Mouse (Mus musculus): ENCODE data around the gene Podxl2. TPM values are rescaled to one million over a fixed set of nuclear protein-coding genes. Genes with fewer than 3 reads are reported as not detected.

The Podxl2 gene
- total RNA-seq (2021) = 10 to 100 TPM; 48.5 to 55.1 TPM
- long read RNA-seq, experiment 1, transcript Podxl2-207 (2 exons, 633 nt) = minor isoform, 22 of 215 reads
- long read RNA-seq, experiment 1, transcript Podxl2-210 (8 exons, 2,065 nt) = major isoform, 169 of 215 reads
- long read RNA-seq, experiment 1, partial matches to known transcripts = 10 of 215 reads
- long read RNA-seq, experiment 1, other reads (novel, unspliced or antisense) = 14 of 215 reads
- long read RNA-seq, experiment 2, transcript Podxl2-207 (2 exons, 633 nt) = minor isoform, 30 of 229 reads
- long read RNA-seq, experiment 2, transcript Podxl2-210 (8 exons, 2,065 nt) = major isoform, 173 of 229 reads
- long read RNA-seq, experiment 2, partial matches to known transcripts = 6 of 229 reads
- long read RNA-seq, experiment 2, other reads (novel, unspliced or antisense) = 20 of 229 reads

DNA sequence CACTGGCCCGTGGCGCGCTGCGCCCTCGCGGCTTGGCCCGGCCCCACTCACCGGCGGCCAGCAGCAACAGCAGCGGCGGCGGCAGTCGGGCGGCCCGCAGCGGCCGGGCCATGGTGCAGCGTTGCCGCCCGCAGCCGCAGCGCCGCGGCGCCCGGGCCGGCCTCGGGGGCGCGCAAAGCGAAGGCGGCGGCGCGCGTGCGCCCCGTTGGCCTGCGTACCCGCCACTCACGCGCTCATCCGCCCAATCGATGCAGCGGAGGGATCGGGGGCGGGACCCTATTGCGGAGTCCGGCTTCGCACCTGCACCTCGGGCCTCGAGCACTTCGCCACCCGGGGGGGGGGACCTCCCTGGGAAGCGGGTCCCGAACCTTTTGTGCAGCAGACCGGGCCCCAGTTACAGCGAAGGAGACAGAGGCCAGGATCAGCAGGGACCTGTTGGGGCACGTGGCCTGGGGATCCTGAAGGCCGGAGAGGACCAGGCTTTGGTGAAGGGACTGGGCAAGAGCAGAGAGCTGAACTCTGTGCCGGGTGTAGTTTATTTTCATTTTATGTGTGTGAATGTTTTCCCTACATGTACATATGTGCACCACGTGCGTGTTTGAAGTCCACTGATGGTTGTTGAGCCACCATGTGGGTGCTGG is at the start of gene Podxl2:
Gene Podxl2, minus strand, starts transcription at position 177 of the 641 bp plus-strand sequence.
- Histone ChIP-seq H3K4me3 (peak within 1 kb of the TSS; percentile 83), H3K27ac (peak within 1 kb of the TSS; percentile 63)
- peak; percentile 92 for DNase-seq
- intact Hi-C loops (cut with DNase I) = no loop called here
- TF ChIP-seq CTCF (IDR thresholded peaks at IDR 0.05) = no peak

DNA sequence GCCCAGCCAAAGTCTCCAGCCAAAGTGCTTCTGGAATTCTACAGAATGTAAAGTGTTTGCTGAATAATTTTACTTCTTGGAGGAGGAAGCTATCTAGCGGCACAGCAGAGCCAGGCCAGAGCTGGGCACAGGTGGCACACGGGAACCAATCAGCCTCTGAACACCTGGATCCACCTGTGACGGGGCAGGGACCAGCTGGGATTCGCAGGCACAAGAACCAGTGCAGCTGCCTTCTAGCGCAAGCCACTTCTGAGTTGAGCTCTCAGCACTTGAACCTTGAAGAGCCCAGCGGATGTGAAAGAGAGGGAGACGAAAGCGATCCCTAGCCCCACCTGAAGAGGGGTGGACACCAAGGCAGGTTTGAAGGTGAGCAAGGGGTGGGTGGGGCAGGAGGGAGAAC is 44.0 kb upstream of the Podxl2 start:
- no peak overlapping the region for H3K27ac ChIP-seq
- intact Hi-C loops (cut with DNase I) = no loop called here
- TF ChIP-seq CTCF (IDR thresholded peaks at IDR 0.05) = no peak

DNA sequence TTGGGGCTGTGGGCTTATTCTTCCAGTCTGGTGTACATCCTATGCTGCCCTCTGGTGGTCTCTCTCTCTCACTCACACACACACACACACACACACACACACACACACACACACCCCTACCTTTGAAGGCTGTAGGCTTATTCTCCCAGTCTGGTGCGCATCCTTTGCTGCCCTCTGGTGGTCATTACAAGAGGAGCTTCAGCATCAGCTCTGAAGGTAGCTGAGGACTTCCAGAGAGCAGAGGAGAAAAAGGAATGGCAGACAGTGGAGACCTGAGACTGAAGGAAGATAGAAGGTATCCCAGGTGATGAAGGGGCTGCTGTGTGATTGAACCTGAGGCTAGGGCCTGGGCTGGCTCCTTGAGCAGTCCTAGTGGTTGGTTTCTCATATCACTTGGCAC is 41.3 kb upstream of the Podxl2 start:
- intact Hi-C loops (cut with DNase I) = no loop called here
- peak; percentile 57 for DNase-seq
- TF ChIP-seq CTCF (IDR thresholded peaks at IDR 0.05) = peak; percentile 67
- Histone ChIP-seq H3K27ac (no peak overlapping the region), H3K4me3 (no peak overlapping the region)

More for the DNA sequence above, 44.0 kb upstream of the Podxl2 start:
- no peak overlapping the region for H3K4me3 ChIP-seq
- no peak for DNase-seq

DNA sequence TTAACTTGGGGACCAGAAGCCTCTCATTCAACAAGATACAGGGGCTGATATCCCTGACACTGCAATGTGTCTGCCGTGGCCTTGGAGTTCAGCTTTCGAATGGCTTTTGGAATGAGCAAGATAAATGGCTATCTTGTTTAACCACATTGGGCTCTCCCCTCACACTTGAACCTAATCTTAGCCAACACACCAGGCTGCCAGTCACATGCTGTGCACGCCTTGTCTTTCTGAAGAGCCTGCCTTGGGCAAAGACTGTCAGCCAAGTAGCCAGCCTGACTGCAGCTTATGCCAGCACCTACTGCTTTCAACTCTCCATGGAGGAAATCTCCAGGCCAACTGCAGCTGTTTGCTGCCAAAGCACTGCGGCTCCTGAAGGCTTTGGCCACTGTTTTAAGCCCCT is 40.7 kb upstream of the Podxl2 start:
- no peak for DNase-seq

DNA sequence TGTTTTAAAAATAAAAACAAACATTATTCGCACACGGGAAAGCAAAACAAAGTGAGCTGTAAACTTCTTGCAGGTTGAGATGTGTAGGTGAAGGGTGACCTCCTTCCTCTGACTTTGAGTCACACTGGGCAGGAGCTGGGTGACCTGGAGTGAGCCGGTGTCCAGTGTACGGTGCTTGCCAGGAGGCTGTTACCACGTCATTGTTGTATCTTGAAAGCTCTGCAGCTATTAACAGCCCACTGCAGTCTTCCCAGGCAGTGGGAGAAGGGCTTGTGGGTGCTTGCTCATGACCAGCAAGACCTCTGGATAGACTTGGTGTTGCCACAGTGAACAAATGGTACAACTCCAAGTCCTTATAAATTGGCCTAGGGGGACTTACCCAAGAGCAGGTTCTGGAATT is 40.0 kb upstream of the Podxl2 start:
- no peak for TF ChIP-seq CTCF (IDR thresholded peaks at IDR 0.05)
- Histone ChIP-seq H3K4me3 (no peak overlapping the region), H3K27ac (peak overlapping the region; percentile 20)
- DNase-seq = no peak
- intact Hi-C loops (cut with DNase I) = no loop called here

More for the DNA sequence above, 40.7 kb upstream of the Podxl2 start:
- Histone ChIP-seq H3K27ac (peak overlapping the region; percentile 20), H3K4me3 (no peak overlapping the region)
- intact Hi-C loops (cut with DNase I) = no loop called here
- no peak for TF ChIP-seq CTCF (IDR thresholded peaks at IDR 0.05)

DNA sequence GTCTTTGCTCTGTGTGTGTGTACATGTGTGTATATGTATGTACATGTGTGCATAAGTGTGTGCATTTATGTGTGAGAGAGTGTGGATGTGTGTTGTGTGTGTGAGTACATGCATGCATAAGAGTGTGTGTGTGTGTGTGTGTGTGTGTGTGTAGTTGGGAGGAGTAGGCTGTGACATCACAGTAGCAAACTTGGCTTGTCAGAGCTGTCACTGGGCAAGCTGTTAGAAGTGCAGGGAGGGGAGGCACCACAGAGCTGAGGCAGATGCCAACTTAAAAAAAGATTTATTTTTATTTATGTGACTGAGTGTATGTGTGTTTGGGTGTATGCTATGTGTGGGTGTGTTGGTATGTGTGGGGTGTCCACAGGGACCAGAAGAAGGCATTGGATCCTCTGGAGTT is 38.6 kb upstream of the Podxl2 start:
- intact Hi-C loops (cut with DNase I) = no loop called here
- DNase-seq = no peak
- TF ChIP-seq CTCF (IDR thresholded peaks at IDR 0.05) = no peak
- H3K4me3 ChIP-seq = no peak overlapping the region
- peak overlapping the region; percentile 35; the same call in 1 of the 2 replicates for H3K27ac ChIP-seq

DNA sequence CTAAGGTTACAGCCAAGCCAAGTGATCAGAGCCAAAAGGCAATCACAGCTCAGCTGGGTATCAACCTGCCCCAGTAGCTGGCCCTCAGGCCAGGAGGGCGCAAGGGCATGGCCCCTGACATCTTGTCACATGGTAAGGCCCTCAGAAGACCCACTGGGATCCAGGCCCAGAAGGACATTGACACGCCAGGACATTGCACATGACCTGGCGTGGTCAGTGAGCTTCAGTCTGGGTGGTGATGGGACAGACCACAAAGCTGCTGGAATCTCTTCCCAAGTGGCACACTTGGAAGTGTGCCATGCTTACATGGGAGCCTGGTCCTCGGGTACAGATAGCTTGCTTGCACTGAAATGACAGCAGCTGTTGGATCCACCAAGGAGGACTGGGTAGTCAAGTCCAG is 38.2 kb upstream of the Podxl2 start:
- H3K27ac ChIP-seq = peak overlapping the region; percentile 35; the same call in 1 of the 2 replicates
- no peak overlapping the region for H3K4me3 ChIP-seq
- peak; percentile 67 for DNase-seq

DNA sequence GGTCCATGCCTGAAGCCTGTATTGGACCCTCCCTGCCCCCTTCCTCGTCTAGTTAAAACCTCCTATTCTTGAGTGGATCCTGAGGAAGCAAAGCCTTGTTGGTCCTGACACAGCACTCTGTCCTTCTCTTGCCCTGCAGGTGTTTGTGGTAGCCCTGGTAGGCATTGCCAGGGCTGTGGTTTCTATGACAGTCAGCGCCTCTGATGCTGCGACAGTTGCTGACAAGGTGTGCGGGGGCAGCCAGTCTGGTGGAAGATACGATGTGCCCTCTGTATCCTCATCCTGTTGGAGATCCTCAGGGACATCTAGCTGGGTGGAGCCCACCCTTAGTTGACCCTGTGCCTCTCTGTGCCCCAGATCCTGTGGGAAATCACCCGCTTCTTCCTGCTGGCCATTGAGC is 34.3 kb upstream of the Podxl2 start:
- TF ChIP-seq CTCF (IDR thresholded peaks at IDR 0.05) = no peak
- intact Hi-C loops (cut with DNase I) = no loop called here
- Histone ChIP-seq H3K4me3 (no peak overlapping the region), H3K27ac (no peak overlapping the region)
- DNase-seq = no peak

More for the DNA sequence above, 38.2 kb upstream of the Podxl2 start:
- TF ChIP-seq CTCF (IDR thresholded peaks at IDR 0.05) = no peak
- intact Hi-C loops (cut with DNase I) = no loop called here

DNA sequence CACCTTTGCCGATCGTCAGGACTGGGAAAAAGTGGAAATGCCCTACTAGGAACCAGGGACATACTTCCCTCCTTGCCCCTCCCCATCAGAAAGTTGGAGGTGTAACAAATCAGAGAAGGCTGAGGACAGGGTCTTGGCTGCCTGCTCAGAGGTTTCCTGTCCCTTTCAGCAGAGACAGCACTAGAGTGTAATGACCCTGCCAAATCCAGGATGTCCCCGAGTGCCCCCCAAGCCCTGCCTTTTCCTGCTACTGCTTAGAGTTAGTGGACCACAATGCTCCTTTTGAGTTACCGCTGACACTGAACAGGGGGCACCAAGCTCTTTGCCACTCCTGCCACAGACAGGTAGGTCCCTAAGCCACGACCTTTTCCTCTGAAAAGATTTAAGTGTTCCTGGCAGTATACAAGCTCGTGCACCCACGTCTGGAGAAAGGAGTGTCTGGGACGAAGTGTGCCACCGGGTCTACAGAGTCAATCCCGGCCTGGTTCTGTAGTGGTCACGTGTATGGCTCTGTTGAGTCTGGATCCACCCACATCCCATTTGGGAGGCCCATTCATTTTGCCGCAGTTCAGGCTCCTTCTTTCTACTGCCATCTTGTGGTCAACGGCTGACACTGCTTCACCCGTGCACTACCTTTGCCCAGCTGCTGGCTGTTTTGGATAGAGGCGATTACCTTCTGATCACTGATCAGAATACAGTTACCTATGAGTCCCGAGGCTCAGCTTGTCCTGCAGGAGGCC is 31.7 kb upstream of the Podxl2 start:
- intact Hi-C loops (cut with DNase I) = no loop called here
- Histone ChIP-seq H3K27ac (peak overlapping the region; percentile 98), H3K4me3 (peak overlapping the region; percentile 31)
- DNase-seq = peak; percentile 71
- peak; percentile 92 for TF ChIP-seq CTCF (IDR thresholded peaks at IDR 0.05)

DNA sequence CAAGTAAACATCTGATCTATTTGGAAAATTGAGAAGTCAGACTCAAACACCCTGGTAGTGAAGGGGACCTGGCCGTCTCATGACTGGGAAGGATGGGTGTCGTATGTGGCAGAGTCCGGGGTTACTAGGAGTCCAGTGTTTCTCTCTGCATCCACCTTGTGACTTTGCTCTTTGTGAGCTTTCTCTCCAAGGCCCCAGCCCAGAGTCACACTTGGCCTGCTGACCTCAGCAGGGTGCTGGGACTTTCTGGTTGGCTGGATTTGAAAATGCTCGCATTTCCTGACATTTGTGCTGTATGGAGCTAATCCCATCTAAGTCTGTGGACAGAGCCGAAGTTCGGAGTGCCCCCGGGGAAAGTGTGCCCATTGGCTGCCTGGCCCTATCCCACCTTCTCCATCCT is 30.2 kb upstream of the Podxl2 start:
- no peak for TF ChIP-seq CTCF (IDR thresholded peaks at IDR 0.05)
- Histone ChIP-seq H3K27ac (peak overlapping the region; percentile 98), H3K4me3 (0 out of 2 replicates have a peak overlapping the region, but pooled peaks have one; percentile 17)
- intact Hi-C loops (cut with DNase I) = no loop called here
- no peak for DNase-seq

DNA sequence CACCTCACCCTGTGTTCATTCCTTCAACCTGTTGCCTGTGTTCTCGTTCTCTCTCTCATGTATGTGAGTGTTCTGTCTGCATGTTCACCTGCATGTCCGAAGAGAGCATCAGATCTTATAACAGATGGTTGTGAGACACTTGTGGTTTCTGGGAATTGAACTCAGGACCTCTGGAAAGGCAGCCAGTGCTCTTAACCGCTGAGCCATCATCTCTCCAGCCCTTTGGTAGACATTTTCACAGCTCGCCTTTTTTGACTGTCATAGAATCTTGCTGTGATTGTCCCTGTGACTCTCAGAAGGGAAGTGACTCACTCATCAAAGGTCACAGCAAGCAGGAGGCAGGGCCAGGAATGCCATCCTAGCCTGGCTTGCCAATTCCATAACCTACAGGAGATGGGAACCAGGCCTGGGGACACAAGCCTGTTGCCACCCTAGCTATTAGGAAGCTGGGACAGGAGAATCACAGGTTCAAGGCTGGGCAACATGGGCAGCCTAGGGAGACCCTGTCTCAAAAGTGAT is 29.7 kb upstream of the Podxl2 start:
- H3K4me3 ChIP-seq = peak overlapping the region; percentile 97
- TF ChIP-seq CTCF (IDR thresholded peaks at IDR 0.05) = no peak
- DNase-seq = no peak
- intact Hi-C loops (cut with DNase I) = no loop called here
- peak overlapping the region; percentile 98 for H3K27ac ChIP-seq

DNA sequence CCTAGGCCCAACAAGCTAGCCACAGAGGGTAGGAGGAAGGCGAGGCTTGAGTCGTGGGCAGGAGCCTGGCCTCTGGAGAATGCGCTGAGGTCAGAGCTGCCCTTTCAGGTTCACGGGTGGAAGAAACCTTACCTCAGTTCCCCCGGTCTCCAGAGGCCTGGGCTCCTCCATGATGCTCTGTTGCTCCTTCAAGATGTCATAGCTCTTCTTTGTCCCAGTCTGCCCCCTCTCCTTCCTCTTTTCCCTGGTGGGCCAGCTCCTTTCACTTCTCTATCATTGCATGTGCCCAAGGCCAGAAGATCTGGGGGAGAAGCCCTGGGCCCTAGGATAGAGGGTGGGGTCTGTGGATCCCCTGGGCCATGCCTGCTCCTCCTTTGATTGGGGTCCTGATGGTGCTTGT is 28.9 kb upstream of the Podxl2 start:
- TF ChIP-seq CTCF (IDR thresholded peaks at IDR 0.05) = no peak
- intact Hi-C loops (cut with DNase I) = no loop called here
- Histone ChIP-seq H3K4me3 (peak overlapping the region; percentile 97), H3K27ac (peak overlapping the region; percentile 98)
- DNase-seq = no peak

Measured in gastrocnemius, adult 2 months (tissue).